Mouse (Mus musculus) activated CD4-positive, CD25-positive, alpha-beta regulatory T cell, adult 4 months (primary cell): Measurements from ENCODE around the gene Thbs1. TPM values are rescaled to one million over a fixed set of nuclear protein-coding genes. Genes with fewer than 3 reads are reported as not detected.

Experiments used
- ATAC-seq: one replicate; pipeline ENCODE4 v1.8.0; 2017
- polyA plus RNA-seq, 2 experiments: library from polyadenylated mRNA; unstranded; fragments of 100-300 nt; shearing (Covaris generic); gene quantifications; one replicate each; pipeline ENCODE4 v1.2.1; 2017

Gene Thbs1
- not detected for polyA plus RNA-seq

DNA sequence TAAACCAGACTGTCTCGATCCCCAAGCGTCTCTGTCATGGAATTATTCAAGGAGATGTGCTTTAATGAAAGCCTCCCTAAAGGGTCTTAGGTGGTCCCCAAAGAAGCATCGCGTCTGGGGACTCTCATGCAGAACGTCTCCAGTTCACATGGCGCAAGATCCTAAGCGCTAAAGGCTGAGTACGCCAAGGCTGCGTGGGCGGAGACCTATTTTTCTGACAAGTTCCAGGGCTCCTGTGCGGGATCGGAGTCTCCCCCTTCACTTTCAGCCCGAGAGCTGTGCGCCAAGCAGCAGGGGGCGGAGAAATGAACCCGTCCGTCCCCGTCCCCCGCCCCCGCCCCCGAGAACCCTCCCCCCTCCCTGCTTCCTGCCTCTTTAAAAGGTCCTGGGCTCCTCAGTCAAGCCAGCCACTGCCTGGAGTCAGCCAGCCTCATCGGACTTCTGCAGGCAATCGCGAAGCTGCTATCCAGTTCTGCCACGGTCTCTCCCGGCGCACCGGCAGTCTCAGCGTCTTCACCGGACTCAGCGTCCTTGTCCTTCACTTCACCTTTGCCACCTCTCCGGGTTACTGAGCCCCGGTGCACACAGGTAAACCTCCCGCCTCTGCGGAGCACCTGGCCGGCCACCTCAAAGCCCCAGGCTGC, at the start of gene Thbs1:
Thbs1 (plus strand) TSS at position 389 of the 644 bp plus-strand sequence.
- ATAC-seq = no peak

GRCm38 (mm10) chr2:118064121-118064764, 47.4 kb upstream of the Thbs1 start:
- ATAC-seq = no peak

DNA sequence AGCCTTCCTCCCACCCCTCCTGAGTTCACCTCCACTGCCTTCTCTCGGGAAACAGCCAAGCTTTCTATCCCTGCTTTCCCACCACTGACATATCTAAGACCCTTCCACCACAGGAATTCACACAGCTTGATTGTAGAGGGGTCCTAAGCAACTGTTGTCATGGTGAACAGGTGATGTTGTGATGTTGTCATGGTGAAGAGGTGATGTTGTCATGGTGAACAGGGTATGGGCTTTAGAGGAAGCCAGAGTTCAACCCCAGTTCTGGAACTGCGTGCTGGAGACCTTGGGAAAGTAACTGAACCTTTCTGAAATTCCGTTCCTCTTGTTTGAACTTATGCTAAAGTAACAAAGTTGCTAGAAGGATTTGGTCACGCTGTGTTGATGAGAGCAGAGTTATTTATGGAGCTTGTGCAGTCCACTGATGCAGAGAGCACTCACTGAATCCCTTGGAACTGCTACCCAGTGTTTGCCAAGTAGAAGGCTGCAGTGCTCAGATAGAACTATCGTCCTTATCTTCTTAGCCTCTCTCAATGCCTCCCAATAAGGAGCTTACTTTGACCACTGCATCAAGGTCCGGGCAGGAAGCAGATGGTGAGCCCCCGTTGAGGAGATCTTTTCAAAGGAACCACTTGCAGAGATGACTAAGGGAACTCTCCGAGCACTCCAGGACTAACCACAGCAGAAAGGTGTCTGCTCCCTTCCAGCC, 45.5 kb upstream of the Thbs1 start:
- no peak for ATAC-seq

- no peak for ATAC-seq
These were observed 41.7 kb upstream of the Thbs1 start for GRCm38 (mm10) chr2:118069975-118070374.

- ATAC-seq = no peak
These were observed 38.8 kb upstream of the Thbs1 start for GRCm38 (mm10) chr2:118072811-118073372.

DNA sequence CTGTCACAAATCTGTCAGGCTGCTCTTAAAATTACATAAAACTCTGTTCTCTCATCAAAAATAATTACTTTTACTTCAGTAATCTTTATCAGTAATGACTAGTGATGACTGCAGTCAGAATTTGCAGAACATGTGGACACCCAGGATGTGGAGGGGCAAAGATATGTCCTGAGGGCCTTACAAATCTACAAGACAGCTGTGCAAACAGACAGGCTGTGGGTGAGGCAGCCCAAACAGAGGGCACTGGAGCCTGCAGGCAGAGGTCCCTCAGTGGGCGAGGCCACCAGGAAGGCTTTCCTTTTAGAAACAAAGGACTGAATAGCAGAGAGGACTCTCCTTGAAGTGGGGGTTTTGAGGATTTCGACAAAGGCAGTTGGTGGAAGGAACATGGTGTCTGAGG, 37.6 kb upstream of the Thbs1 start:
- no peak for ATAC-seq

DNA sequence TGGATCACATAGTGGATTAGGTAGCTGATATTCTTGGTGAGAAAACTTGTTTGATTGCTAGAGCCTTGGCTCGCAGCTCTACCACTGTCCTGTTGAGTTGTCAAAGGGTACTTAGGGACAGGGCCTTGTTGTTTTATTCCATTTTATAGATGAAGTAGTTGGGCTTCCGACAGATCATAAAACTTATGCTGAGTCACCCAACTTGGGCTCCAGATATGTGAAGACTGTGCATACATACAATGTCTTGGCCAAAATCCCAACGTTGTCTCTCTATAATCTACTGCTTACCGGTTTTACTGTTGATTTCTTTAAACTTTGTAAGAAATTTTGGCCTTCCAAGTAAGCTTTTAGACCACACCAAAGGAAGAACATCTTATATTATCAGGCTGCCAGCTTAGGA, 36.5 kb upstream of the Thbs1 start:
- no peak for ATAC-seq

DNA sequence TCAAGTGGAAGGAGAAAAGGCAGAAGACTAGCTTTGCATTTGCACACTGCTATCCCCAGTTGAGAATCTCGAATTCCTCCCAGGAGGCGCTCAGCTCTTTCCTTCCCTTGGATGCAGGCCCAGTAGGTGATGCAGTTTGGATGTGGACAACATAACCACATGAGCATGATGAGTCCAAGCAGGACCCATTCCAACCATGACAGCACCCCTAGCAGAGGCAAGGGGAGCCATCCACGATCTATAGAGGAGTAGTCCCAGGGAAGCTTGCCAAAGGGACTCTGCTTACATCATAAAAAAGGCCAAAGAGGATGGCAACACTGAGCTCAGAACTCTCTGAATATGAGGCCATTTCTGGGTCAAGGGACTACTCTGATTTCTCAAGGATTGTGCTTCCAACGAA, 32.5 kb upstream of the Thbs1 start:
- no peak for ATAC-seq

DNA sequence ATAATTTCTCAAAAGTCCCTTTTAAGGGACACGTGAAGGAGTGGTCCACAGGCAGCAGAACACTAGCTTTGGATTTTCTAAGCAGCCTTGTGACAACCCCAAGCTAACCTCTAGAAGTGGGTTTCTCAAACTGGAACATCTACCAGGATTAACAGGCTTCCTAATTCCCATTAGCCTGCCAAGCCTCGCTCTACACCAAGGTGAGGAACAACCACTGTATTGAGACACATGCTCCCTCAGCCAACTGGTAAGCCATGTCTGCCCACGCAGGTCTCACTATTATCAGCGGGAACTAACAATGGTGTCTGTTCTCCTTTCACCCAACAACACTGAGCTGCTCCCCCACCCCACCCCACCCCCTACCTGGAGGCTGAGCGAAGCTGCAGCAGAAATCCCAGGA, 30.1 kb upstream of the Thbs1 start:
- ATAC-seq = no peak

- ATAC-seq = no peak
These were observed 28.0 kb upstream of the Thbs1 start for GRCm38 (mm10) chr2:118083652-118084051.

- no peak for ATAC-seq
These were observed 27.0 kb upstream of the Thbs1 start for GRCm38 (mm10) chr2:118084693-118085092.

DNA sequence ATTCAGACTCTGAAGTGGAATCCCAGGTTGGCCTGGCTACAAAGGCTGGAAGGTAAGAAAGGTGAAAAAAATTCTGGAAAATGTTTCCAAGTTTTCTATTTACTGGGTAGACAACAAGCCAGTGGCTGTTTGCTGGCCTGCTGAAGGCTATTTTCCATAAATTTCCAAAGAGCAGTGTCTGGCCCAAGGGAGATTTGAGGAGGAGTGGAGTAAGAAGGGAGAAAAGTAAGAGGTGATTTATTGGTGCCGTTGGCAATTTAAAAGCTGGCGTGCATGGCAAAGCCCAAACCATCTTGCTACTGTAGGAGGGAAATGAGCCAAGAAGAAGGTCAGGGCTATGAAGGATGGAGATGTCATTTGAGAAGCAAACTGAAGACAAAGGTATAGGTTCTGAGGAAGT, 26.0 kb upstream of the Thbs1 start:
- no peak for ATAC-seq

- ATAC-seq = no peak
These were observed 24.5 kb upstream of the Thbs1 start for GRCm38 (mm10) chr2:118087044-118087726.

DNA sequence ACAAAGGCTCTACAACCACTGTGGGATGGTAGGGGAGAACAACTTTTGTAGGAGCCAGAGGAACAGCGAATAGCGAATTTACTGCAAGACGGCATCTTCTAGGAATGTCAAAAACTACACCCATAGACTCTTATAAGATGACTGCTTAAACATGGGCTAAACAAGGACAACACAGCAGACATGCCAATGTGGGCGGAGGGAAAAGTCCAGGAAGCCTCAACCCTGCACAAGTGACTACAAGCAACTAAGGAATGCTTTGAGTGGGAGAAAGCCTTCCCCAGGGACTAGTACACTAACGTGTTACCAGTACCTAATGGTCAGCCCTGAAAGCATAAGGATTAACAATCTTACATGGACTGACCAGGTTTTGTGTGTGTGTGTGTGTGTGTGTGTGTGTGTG, 20.4 kb upstream of the Thbs1 start:
- ATAC-seq = no peak

DNA sequence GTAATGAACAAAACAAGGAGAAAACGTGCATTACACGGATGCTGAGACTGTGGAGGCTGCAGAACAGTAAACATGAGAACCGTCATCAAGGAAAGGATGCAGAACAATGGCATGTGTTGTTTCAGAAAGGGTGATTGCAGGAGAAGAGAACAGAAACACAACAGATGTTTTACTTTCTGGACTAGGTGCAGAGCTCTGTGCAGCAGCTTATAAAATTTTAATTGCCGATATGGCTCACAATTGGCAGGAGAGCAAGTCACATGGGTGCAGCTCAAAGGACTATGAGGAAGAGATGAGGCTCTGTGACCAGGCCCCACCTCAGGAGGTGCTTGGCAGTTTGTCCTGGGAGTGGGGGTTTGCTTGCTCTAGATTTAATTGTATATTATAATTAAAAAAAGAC, 12.6 kb upstream of the Thbs1 start:
- ATAC-seq = no peak

- no peak for ATAC-seq
These were observed 9.5 kb upstream of the Thbs1 start for GRCm38 (mm10) chr2:118102169-118102568.

- no peak for ATAC-seq
These were observed 1.3 kb upstream of the Thbs1 start for GRCm38 (mm10) chr2:118110225-118110915.

- ATAC-seq = no peak
These were observed 574 bp upstream of the Thbs1 start for GRCm38 (mm10) chr2:118111116-118111487.

DNA sequence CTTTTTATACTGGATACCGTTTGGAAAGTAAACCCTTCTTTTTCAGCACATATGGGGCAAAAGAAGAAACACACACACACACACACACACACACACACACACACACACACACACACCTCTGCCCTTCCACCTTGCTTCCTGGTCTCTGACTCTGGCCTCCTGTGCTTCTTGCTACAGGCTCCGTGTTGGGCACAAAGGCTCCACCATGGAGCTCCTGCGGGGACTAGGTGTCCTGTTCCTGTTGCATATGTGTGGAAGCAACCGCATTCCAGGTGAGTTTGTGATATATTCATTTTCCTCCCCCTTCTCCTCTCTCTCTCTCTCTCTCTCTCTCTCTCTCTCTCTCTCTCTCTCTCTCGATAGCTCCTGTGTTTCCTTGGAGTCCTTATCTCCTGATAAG, 762 bp downstream of the Thbs1 start:
- ATAC-seq = no peak

DNA sequence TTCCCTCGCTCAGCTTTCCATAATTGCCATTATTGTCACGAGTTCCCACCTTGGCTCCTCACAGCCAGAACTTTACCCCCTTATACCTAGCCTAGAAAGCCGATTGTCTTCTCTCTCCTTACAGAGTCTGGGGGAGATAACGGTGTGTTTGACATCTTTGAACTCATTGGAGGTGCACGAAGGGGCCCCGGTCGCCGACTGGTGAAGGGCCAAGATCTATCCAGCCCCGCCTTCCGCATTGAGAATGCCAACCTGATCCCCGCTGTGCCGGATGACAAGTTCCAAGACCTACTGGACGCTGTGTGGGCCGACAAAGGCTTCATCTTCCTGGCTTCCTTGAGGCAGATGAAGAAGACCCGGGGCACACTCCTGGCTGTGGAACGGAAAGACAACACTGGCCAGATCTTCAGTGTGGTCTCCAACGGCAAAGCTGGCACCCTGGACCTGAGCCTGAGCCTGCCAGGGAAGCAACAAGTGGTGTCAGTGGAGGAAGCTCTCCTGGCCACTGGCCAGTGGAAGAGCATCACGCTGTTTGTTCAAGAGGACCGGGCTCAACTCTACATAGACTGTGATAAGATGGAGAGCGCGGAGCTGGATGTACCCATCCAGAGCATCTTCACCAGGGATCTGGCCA, 1.3 kb downstream of the Thbs1 start:
- ATAC-seq = no peak

GRCm38 (mm10) chr2:118113808-118114524, 2.3 kb downstream of the Thbs1 start:
- no peak for ATAC-seq
